Mouse (Mus musculus) cortical plate, adult 2 months (tissue): Measurements from ENCODE around the gene Ckap2l. TPM values are rescaled to one million over a fixed set of nuclear protein-coding genes. Genes with fewer than 3 reads are reported as not detected.
A peak's percentile ranks its signal among the peaks of the same experiment; 100 is the strongest.

Experiments
- H3K27ac ChIP-seq: fragments of 200-500 bp; 2 replicates; pipeline ENCODE4 v1.5.1; 2012; ENCODE audit warnings: low read length, control low read depth, inconsistent platforms; ENCODE audit not compliant: insufficient read depth
- H3K4me1 ChIP-seq: fragments of 200-500 bp; 2 replicates; pipeline ENCODE4 v1.6.1; 2011; ENCODE audit warnings: low read length; ENCODE audit not compliant: control insufficient read depth, insufficient read depth
- H3K4me3 ChIP-seq: fragments of 200-500 bp; 2 replicates; pipeline ENCODE4 v1.5.1; 2011; ENCODE audit warnings: mild to moderate bottlenecking, low read length, control low read depth; ENCODE audit not compliant: insufficient read depth
- CTCF ChIP-seq: fragments of 200-500 bp; IDR thresholded peaks from 2 replicates; pipeline ENCODE4 v1.5.1; 2011; ENCODE audit warnings: mild to moderate bottlenecking, control low read depth, low read length; ENCODE audit not compliant: insufficient read depth; ENCODE audit errors: extremely low read depth
- POLR2A ChIP-seq: fragments of 200-500 bp; IDR thresholded peaks from 2 replicates; pipeline ENCODE4 v1.6.1; 2011; ENCODE audit warnings: mild to moderate bottlenecking, low read length, control low read depth; ENCODE audit not compliant: insufficient read depth; ENCODE audit errors: extremely low read depth
- polyA plus RNA-seq: library from polyadenylated mRNA; depleted of rRNA; stranded (reverse); fragments of >200 nt; gene quantifications from 2 replicates; pipeline ENCODE4 v1.2.3, GENCODE M21; 2012; rRNA removed

Gene Ckap2l
- polyA plus RNA-seq = 0.26 and 0.50 TPM in 2 replicates

DNA sequence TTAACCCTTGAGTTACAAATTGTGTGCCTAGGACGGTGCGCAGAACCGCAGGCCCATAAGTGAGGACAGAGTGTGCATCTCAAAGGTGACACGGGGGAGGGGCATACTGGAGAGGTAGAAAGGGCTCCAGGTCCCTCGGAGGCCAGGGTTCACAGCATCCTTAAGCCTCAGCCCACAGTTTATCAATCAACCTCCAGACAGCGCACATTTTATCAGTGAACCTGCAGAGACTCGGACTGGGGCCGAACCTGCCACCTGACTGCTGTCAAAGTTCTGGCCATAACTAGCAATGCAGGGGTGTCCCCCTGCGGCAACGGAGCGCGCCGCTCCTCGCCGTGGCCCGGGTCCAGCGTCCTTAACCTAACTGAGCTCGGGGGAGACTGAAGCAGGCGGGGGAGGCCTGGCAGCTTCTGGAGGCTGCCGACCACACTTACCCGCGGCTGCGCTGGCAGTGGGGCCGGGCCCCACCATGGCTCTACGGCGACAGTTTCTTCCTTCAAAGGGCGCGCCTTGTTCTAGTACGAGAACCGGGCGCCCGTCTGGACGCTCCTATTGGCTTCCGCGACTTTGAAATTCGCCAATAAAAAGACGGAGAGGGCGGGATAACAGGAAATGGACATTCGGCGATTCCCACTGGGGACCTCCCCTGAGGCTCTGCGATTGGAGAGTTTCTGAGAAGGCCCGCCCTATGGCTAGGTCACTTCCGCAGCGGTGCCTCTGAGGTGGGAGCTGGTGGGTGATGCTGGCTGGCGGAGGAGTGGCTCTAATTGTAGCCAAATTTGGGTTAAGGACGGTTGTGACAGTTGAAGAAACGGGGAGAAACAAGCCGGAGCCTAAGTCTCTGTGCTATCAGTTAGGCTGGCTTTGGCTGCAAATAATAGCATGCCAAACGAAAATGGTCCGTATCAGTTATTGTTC, at the start of gene Ckap2l:
Gene Ckap2l, minus strand, starts transcription at position 542 of the 918 bp plus-strand sequence.
- Histone ChIP-seq H3K27ac (peak within 1 kb of the TSS; percentile 85), H3K4me1 (no peaks in the 10 kb centered on the region), H3K4me3 (peak within 1 kb of the TSS; percentile 52)
- peak; percentile 95 for TF ChIP-seq POLR2A
- no peak for TF ChIP-seq CTCF

- Histone ChIP-seq H3K4me3 (no peak overlapping the region), H3K4me1 (no peaks in the 10 kb centered on the region)
Observed at GRCm38 (mm10) chr2:129338138-129338621, 41.2 kb upstream of the Ckap2l start.

GRCm38 (mm10) chr2:129333471-129333870, 36.5 kb upstream of the Ckap2l start:
- H3K27ac ChIP-seq = no peak overlapping the region
- no peaks in the 10 kb centered on the region for H3K4me1 ChIP-seq
- H3K4me3 ChIP-seq = no peak overlapping the region
- no peak for TF ChIP-seq CTCF
- no peak for TF ChIP-seq POLR2A

More at GRCm38 (mm10) chr2:129338138-129338621, 41.2 kb upstream of the Ckap2l start:
- TF ChIP-seq POLR2A (no peak), CTCF (no peak)
- no peak overlapping the region for H3K27ac ChIP-seq

GRCm38 (mm10) chr2:129330540-129330939, 33.5 kb upstream of the Ckap2l start:
- no peak overlapping the region for H3K27ac ChIP-seq
- H3K4me1 ChIP-seq = no peaks in the 10 kb centered on the region
- no peak overlapping the region for H3K4me3 ChIP-seq
- TF ChIP-seq POLR2A (no peak), CTCF (no peak)

DNA sequence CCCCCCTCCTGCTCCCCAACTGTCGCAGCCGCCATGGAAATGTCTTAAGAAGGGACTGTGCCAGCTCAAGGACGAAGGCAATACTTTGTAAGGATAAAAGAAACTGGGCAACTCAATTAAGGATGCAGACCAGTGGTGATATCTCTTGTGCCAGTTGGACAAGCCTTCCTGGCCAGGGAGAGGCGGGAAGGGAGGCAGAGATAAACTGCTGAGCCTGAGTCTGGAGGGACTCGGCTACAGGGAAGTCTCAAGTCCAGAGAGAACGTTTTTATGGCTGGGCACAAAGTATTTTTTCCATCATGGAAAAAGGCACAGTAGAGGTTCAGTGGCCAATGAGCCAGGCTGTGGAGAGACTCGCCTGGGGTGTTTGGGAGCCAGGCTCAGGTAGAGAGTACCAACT, 33.0 kb upstream of the Ckap2l start:
- Histone ChIP-seq H3K27ac (no peak overlapping the region), H3K4me1 (no peaks in the 10 kb centered on the region), H3K4me3 (no peak overlapping the region)
- TF ChIP-seq CTCF = no peak
- no peak for TF ChIP-seq POLR2A

DNA sequence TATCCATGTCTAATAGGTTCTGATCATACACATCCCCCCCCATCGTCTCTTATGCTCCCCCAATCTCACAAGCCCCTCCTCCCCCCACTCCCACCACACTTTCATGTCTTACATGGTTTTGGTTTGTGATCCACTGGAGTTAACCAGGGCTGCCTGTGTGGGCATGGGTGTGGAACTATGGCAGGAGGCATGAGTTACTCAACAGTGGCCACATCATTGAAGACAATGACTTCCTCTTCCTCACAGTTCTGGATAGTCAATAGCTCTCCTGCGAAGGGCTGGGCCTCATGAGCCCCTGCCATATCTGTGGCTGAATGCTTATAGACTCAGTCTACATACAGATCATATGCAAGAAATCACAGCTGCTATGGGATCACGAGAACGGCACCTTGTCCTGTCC, 31.2 kb upstream of the Ckap2l start:
- H3K4me1 ChIP-seq = no peaks in the 10 kb centered on the region
- no peak overlapping the region for H3K4me3 ChIP-seq
- TF ChIP-seq CTCF = no peak
- TF ChIP-seq POLR2A = no peak
- no peak overlapping the region for H3K27ac ChIP-seq

DNA sequence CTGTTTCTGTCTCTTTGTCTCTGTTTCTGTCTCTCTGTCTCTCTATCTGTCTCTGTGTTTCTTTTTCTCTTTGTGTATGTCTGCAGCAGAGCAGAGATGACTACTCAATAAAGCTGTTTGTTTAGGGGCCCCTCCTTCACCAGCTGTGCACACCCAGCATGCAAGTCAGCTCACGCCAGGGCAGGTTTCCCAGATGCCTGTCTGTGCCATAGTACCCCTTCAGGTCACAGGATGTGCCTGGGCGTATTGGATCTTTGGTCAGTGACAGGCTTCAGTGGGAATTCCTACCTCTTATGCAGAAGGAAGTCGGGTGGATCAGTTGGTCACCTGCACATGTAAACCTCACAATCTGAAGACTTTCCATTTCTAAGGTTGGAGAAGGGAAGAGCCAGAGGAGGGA, 27.2 kb upstream of the Ckap2l start:
- Histone ChIP-seq H3K4me1 (no peaks in the 10 kb centered on the region), H3K4me3 (no peak overlapping the region), H3K27ac (no peak overlapping the region)
- TF ChIP-seq CTCF (no peak), POLR2A (no peak)

DNA sequence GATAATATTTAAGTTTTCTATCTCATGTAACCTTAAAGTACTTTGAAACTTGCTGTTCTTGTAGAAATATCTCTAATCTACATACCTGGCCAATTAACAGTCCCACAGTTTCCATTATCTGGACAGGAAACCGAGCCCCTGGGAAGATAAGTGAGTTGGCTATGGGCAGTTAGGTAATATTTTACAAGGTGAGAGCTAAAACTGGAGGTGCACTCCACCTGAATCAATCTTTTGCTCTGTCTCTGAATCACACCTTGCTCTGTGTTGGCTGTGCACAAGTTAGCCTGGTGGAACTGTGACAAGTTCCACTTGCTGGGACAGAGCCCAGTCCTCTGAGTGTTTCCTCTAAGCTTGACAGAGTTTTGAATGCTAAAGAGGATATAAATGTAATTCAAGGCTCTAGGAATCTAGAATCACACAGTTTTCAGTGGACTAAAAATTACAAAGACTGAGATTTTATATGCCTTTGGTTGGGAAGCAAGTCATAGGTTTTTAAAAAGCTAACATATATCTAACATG, 25.2 kb upstream of the Ckap2l start:
- TF ChIP-seq CTCF (no peak), POLR2A (no peak)
- no peaks in the 10 kb centered on the region for H3K4me1 ChIP-seq
- H3K4me3 ChIP-seq = no peak overlapping the region
- H3K27ac ChIP-seq = no peak overlapping the region

GRCm38 (mm10) chr2:129320033-129320605, 23.1 kb upstream of the Ckap2l start:
- H3K4me1 ChIP-seq = no peaks in the 10 kb centered on the region
- TF ChIP-seq POLR2A (no peak), CTCF (no peak)
- H3K4me3 ChIP-seq = no peak overlapping the region
- 0 out of 2 replicates have a peak overlapping the region, but pooled peaks have one; percentile 60 for H3K27ac ChIP-seq

DNA sequence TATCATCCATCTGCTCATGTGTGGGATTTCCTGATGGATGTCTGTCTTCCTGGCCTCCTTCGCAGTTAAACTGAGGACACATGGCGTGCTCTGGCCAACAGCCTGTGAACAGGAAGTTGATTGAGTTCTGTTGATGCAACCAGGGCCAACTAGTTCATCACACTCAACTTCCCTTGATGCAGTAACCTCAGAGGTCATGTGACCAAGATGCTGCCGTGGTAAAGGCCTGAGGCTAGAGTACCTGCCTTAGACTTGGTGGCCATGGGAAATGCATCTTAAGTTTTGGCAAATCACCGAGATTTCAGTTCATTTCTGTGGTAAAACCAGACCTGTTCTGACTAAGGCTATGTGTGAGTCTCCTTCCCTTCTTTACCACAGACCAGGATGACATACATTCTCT, 18.8 kb upstream of the Ckap2l start:
- H3K4me3 ChIP-seq = no peak overlapping the region
- no peak for TF ChIP-seq POLR2A
- no peak for TF ChIP-seq CTCF
- H3K27ac ChIP-seq = no peak overlapping the region
- H3K4me1 ChIP-seq = no peaks in the 10 kb centered on the region
